Mouse (Mus musculus): ENCODE results near the gene Synj2.
"Not testable (repeated sequence)": the region's sequence is repeated elsewhere in the genome, so short reads cannot be mapped to it uniquely, and the experiment has no call there.

Gene Synj2

DNA sequence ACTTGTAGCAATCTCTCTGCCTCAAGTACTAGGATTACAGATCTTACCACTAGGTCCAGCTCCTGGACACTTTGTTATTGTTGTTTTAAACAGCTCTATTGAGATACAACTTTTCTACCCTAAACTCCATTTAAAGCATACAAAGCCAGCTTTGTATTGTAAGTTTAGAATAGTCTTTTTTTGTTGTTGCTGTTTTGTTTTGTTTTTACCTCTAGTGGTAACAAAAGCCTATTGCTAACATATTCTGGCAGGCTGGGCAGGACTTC lies 57.1 kb downstream of the Synj2 start:
- DNase-seq (ENCODE audit: low spot score in 2 of 2): no peak

DNA sequence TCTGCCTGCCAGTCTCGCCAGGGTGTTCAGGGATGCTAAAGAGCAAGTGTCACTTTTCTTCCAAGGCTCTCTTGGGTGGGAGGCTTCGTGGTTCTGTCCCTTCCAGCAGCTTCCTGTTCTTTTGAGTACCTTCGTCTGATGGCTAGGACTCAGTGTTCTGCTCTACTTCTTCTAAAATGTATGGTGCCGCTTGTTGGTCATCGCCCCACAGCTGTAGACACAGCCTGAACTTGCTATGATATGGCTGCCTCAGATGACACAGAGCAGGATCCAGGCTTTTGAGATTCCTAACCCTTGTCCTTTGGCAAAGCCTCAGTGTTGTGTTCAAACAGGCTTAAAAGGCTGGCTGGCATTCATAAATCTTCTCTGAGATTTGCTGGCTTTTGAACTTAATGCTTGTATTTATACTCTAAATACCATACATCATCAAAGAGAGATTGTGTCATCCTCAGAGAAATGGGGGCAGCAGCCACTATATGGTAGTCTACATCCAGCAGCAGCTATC lies 58.0 kb downstream of the Synj2 start:
- no peak for DNase-seq (ENCODE audit: low spot score in 2 of 2)

DNA sequence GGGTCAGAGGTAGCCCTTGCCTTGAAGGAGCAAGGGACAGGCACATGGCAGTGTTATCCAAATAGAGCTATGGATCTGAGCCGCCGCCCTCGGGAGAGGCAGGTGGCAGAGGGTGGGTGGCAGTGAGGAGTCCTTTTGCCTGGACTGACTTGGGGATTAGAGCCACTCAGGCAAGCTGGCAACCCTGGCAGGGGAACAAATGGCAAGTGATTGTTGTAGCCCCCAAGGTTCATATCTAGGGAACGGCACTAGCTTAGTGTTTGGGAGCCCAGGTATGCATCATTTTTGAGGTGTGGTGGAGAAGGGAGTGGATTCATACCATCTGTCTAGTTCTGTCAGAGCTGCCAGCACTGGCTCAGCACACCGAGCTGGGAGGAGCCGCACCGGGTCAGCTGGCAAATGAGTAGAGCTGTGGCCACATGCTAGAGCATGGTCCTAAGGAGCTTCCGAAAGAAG lies 59.8 kb downstream of the Synj2 start:
- DNase-seq (ENCODE audit: low spot score in 2 of 2): no peak

DNA sequence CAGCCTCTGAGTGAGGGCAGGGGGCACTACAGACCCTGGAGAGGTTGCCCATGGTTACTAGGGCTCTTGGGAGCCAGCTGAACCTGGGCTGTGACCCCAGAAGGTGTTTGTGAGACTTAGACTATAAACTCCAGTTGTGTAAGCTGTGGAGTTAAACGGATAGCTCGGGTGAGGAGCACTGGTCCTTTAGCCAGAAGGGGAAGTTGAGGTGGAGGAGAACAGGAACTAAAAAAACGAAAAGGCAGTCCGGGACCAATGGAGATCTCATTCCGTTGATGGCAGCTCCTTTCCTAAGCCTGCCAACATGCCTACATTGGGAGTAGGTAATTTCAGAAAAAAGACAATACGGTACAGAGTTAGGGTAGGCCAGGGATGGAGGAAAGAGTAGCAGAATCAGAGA lies 60.3 kb downstream of the Synj2 start:
- DNase-seq (ENCODE audit: low spot score in 2 of 2): no peak

DNA sequence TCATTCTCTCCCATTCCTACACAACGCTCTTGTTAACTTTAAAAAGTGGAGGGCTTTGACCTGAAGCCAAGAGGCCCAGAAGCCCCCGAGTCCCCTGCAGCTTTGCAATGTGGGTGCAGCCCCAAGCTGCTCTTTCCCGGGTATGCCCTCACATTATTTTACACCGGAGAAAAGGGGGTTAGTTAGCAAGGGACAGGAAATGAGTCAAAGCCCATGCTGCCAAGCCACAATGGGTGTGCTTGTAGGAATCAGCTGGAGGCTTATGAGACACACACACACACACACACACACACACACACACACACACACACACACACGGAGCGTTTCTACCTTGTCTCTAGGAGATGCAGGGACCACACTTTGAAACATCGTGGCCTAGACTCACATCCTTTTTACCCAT lies 60.8 kb downstream of the Synj2 start:
- DNase-seq (ENCODE audit: low spot score in 2 of 2): no peak

DNA sequence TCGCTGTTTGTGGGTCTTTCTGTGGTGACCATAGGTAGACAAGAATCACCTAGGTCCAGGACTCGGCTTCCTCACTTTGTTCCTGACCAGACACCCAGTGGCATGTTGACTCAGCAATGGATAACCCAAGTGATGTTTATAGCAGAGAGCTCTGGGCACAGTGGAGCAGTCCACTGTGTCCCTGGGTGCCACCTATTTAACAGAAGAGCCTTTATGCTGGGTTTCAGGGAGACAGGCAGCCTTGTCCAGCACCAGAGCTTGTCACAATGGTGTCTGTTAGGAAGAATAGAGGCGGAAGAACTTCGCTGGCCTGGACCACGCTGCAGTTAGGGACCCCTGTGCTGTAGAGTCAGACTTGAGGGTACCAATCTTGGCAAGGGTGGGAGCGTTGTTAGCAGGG lies 61.5 kb downstream of the Synj2 start:
- no peak for DNase-seq (ENCODE audit: low spot score in 2 of 2)

DNA sequence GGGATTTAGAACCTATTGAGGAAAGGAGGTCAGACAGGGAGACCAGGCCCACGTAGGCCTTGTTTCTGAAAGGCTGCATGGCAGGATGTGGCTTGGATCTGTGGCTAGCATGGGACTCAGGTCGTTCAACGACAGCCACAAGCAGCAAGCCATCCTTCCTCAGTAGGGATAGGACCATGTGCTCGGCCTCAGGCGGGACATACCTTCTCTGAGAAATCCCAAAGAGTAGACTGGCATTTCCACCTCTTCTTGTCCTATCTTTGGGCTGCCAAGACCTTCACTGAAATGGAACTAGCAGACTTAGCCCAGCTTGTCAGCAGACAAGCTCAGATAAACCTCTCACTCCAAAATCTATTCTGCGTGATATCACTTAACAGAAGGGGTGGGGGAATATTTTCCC lies 62.6 kb downstream of the Synj2 start:
- DNase-seq (ENCODE audit: low spot score in 2 of 2): no peak

DNA sequence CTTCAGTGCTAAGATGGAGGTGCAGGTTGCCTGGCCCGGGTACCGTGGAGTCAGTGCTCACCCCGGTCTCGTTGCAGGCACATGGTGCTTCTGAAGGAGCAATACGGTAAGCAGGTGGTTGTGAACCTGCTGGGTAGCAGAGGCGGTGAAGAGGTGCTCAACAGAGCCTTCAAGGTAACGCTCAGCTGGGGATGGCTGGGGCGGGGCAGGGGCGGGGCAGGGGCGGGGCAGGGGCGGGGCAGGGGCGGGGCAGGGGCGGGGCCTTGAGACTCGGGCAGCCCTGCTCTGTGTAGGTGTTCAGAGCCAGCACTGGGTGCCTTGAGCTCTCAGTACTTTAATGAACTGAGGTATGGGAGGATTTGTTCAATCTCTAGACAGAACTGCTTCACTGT lies 64.2 kb downstream of the Synj2 start:
- DNase-seq (ENCODE audit: low spot score in 2 of 2): no peak

DNA sequence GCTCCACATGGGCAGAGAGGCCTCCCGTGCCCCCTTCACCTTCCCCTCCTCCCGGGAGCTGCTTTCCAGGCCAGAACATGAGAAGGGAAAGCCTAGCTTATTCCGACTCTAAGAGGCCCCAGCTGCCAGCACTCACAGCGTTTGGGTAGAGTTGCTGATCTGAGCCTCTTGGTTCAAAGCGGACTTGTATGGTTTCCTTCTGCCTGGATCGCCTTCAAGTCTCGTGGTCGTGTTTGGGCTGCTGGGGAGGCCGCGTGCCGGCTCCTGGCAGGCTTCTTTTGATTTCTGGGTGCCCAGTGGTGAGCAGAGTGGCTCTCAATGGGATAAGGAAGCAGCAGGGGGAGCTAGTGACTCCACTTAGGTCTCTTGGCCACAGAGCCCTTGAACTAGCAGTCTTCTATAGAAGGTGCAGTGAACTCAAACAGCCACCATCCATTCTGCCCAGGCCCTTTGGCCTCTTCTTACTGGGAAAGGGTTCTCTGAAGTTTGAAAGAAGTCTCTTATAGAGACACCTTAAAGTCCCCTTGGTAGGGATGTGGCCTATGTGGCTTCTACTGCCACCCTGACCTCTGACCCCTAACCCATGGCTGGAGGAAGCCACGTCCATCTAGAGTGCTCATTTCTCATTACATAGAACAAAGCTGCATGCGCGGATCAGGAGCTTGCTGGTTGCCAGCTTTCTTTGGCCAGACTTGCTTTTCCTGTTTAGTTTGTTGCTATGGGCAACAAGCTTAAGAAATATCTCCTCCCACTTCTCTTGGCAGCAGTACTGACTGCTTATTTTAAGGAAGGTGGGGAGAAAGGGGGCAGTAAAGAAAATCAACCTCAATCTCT lies 64.8 kb downstream of the Synj2 start:
- peak in 1 of 2 experiments; percentile 41 for DNase-seq (ENCODE audit: low spot score in 2 of 2)

DNA sequence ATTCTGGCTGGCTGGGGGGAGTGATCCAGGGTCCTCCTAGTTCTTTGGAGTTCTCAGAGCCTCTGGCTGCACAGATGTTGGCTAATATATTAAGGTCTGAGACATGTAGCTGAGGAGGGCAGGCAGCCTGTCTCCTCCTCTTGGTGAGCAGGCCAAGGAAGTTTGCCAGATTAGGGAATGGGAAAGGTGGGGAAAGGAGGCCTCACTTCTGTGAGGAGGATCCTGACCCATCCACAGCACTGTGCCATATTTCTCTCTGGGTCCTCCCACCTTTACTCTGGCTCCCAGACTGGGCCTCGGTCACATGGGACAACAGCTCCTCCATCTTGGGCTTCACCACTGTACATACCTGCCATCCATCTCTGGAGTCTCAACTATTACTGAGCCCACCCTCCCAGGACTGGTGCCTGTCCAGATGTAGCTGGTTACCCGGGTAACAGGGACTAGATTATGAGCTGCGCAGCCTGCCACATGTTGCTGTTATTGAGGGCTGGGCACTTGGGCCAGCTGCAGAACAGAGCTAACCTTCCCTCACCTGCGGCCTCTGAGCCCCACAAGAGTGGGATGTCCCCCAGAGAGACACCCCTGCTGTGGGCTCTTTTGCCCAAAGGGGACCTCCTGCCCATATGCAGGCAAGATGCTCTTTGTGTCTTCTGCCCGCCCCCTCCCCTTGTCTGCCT lies 66.2 kb downstream of the Synj2 start:
- DNase-seq (ENCODE audit: low spot score in 2 of 2): no peak

DNA sequence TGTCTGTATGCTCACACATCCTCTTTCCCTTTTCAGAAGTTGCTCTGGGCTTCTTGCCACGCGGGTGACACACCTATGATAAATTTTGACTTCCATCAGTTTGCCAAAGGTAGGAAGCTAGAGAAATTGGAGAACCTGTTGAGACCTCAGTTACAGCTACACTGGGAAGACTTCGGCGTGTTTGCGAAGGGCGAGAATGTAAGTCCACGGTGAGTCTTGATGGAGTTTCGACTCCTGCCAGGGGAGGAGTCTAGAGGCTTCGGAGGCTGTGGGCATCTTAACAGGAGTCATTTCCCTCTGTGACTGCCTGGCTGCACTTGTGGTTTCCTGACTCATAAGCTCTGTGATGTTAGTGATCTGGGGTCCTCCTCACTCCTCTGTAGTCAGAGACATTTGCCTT lies 66.8 kb downstream of the Synj2 start:
- peak in 1 of 2 experiments; percentile 30 for DNase-seq (ENCODE audit: low spot score in 2 of 2)

DNA sequence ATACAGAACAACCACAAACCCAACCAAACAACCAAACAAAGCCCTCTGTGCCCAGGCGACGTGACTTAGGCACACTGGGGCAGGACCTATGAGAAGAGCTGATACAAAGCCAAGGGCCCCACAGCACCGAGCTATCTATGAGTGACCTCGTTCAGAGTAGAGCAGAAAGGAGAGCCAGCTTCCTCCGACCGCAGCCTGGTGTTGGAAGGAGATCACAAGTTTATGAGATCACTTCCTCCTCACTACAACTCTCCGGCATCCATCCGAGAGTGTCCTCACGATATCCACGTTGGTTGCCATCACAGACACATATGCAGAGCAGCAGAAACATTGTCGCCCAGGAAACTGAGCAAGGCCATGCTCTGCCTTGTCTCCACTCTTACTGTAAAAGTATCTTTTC lies 67.5 kb downstream of the Synj2 start:
- no peak for DNase-seq (ENCODE audit: low spot score in 2 of 2)

DNA sequence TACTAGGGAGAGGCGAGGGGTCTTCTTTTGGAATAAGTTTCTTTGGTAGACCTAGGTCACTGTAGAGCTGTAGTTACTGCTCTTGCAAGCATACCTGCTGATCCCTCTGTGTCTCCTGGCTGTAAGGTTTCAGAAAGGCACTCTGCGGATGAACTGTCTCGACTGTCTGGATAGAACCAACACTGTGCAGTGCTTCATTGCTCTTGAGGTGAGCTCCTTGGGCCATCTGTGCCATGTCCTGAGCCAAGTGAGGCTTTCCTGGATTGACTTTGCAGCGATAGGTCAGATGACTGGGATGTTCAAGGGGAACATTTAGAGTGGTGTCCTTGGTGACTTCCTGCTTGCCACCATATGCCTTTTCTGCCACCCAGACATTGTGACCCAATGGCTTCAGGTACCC lies 68.5 kb downstream of the Synj2 start:
- no peak for DNase-seq (ENCODE audit: low spot score in 2 of 2)

DNA sequence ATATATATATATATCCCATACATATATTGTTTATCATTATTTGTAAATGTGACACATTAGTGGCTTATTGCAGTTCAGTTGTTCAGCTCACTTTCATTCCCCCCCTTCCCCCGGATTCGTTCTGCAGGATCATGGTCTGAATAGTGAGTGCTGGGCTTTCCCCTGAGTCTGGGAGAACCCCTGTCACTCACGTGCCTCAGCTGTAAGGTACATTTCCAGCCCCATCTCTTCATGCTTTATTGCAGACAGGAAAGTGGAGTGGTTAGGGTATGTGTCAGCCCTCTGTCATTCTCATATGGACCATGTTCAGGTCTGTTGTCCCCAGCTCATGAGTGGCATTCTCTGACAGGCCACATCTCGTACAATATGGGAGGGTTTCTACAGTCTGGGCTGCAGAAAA lies 72.0 kb downstream of the Synj2 start:
- no peak for DNase-seq (ENCODE audit: low spot score in 2 of 2)

DNA sequence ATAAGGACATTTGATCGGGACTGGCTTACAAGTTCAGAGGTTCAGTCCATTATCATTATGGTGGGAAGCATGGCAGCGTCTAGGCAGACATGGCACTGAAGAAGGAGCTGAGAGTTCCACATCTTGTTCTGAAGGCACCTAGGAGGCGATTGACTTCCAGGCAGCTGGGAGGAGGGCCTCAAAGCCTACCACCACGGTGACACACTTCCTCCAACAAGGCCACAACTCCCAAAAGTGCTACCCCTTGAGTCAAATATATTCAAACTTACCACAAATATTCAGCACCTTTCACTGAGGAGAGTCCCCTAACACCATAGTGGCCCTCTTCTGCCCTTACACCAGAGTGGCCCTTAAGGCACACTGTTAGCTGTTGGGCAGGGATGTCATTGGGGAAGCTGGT lies 73.9 kb downstream of the Synj2 start:
- DNase-seq (ENCODE audit: low spot score in 2 of 2): no peak

DNA sequence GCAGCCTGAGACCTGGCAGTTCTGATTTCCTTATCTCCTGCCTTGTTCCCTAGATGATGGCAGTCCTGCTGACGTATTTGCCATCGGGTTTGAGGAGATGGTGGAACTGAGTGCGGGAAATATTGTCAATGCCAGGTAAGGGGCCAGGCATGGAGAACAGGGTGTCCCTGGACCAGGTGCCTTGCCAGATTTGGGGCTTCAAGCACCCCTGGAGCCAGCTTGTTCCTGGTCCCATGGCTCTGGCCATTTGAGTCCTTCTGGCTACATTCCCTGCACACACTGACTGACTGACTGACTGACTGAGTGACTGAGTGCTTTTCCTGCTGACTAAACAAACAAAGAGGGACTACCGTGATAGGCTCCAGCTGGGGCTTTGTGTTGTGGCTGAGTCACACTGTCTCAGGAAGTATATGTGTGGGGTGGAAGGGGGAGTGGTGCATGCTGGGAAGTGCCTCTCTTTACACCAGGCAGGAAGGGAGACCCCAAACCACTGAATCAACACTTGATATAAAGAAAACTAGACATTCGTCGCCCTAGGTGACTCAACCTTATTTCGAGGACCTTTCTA lies 75.2 kb downstream of the Synj2 start:
- DNase-seq (ENCODE audit: low spot score in 2 of 2): peak in 1 of 2 experiments; percentile 29

DNA sequence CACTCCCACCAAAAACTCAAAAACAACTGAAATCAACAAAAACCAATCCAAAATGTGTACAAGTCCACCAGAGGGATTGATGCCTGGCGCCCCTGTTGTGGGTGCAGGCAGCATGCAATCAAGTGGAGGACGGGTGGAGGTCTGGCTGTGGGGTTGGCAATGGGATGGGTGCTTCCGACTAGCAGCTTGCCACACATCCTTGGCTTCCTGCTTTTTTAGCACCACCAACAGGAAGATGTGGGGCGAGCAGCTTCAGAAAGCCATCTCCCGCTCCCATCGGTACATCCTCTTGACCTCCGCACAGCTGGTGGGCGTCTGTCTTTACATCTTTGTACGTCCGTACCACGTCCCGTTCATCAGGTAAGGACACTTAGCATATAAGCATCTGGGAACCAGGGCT lies 76.2 kb downstream of the Synj2 start:
- DNase-seq (ENCODE audit: low spot score in 2 of 2): no peak

DNA sequence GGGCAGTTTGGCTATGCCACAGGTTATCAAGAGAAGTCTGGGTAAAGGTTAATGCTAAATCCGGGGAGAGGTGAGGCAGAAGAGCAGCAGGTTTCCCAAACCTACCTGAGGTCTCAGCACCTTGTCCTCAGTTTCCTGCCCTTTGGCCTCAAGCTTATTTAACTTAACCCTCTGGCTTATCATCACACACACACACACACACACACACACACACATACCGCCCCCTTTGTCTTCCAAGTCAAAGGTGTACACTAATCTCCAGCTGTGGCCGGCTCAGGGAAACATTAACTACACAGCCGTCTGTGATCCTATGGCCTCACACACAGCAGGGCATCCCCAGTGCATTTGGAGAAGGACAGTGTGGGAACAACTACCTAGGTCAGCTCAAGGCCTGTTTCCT lies 77.3 kb downstream of the Synj2 start:
- DNase-seq (ENCODE audit: low spot score in 2 of 2): no peak

DNA sequence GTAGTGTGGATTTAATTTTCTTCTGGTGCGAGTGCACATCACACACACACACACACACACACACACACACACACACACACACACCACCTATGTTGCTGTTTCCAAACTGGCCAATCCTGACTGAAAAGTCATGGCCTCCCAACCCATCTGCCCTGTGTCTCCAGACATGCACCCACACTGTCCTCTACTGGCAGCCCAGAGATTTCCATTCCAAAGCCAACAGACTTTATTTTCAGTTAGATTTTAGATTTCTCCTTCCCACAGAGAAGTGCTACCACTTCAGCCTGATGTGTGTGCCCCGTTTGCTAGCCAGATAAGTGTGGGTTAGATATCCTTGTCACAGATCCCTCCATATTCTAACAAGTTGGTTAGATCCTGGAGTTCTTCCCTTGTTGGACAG lies 78.7 kb downstream of the Synj2 start:
- DNase-seq (ENCODE audit: low spot score in 2 of 2): peak in 1 of 2 experiments; percentile 58

DNA sequence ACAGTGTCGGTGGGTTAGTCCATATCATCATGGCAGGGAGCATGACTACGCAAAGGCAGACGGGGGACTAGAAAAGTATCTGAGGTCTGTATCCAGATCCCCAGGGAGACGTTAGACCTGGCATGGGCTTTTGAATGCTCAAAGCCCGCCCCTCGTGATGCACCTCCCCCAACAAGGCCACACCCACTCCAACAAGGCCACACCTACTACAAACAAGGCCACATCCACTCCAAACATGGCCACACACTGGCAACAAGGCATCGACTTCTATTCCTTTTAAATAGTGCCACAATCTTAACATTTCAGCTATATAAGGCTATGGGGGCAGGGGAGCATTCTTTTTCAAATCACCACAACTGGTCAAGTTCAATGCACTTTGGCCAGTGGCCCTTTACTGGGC lies 79.6 kb downstream of the Synj2 start:
- no peak for DNase-seq (ENCODE audit: low spot score in 2 of 2)

DNA sequence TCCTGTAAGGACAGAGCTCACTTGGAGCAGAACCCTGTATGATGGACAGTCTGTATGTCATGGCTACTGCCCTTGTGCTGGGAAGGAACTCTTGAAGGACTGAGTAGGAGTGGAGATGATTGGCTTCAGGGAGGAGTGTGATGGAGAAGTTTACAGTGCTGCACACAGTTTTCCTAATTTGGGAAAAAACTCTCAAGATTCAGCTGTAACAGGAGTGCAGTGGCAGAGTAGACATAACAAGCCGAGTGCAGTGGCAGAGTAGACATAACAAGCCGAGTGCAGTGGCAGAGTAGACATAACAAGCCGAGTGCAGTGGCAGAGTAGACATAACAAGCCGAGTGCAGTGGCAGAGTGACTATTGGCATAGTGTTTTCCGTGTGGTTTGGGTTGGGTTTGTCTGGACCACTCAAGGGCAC lies 80.3 kb downstream of the Synj2 start:
- DNase-seq (ENCODE audit: low spot score in 2 of 2): not testable (repeated sequence)

DNA sequence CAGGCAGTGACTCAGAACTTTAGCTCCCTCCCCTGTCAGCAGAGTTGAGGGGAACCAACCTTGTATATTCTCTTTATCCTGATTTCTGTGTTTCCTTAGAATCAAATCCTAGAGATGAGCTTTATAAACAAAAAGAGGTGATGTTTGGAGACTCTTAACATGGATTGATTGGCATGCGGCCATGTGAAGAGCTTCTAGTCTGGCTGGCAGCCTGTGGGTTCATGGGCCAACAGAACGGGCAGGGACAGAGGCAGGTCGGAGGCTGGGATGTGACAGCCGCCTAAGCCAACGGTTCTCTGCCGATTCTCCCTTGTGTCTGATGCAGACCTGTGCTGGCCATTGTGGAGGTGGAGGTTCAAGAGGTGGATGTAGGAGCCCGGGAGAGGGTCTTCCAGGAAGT lies 84.8 kb downstream of the Synj2 start:
- no peak for DNase-seq (ENCODE audit: low spot score in 2 of 2)

DNA sequence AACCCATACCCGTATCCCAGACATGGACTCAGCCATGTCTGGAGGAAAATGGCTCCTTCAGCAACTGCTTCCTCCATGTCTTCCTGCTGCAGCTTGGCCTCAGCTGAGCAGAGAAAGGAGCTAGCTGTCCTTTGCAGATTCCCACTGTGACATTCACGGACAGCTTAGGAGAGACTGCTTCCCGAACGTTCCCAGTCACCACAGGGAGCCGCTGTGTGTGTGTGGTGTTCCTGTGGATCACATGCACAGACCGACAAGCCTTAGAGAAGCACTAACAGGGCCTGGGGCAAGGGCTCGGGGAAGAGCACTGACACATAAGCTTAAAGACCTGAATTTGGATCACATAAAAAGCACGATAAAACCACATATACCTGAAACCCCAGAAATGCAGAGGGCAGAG lies 94.6 kb downstream of the Synj2 start:
- no peak for DNase-seq (ENCODE audit: low spot score in 2 of 2)

All from spleen, postnatal 10 days (tissue).